Mouse (Mus musculus) megakaryocyte progenitor cell, adult 5-6 weeks (primary cell): ENCODE measurements around the gene Flt3l. TPM values are rescaled to one million over a fixed set of nuclear protein-coding genes. Genes with fewer than 3 reads are reported as not detected.
"Not testable (repeated sequence)": the region's sequence is repeated elsewhere in the genome, so short reads cannot be mapped to it uniquely, and the experiment has no call there.

Experiments
- ATAC-seq: replicated peaks from 2 replicates; pipeline ENCODE4 v1.8.0; 2016; ENCODE audit warnings: mild to moderate bottlenecking, moderate TSS enrichment, inconsistent platforms; ENCODE audit not compliant: poor library complexity
- total RNA-seq, 2 experiments: library from RNA; stranded (forward) in 1 of 2; stranded (reverse) in 1 of 2; fragments of 157-497, 149-512 nt in 1 of 2; fragments of 200-1000 nt in 1 of 2; gene quantifications; 2 replicates each; pipeline versions ENCODE4 v1.2.3 to v1.2.4; 2015 to 2017

Flt3l gene
- total RNA-seq, 2 experiments from 2014 or later: 7.0 to 8.2 TPM

DNA sequence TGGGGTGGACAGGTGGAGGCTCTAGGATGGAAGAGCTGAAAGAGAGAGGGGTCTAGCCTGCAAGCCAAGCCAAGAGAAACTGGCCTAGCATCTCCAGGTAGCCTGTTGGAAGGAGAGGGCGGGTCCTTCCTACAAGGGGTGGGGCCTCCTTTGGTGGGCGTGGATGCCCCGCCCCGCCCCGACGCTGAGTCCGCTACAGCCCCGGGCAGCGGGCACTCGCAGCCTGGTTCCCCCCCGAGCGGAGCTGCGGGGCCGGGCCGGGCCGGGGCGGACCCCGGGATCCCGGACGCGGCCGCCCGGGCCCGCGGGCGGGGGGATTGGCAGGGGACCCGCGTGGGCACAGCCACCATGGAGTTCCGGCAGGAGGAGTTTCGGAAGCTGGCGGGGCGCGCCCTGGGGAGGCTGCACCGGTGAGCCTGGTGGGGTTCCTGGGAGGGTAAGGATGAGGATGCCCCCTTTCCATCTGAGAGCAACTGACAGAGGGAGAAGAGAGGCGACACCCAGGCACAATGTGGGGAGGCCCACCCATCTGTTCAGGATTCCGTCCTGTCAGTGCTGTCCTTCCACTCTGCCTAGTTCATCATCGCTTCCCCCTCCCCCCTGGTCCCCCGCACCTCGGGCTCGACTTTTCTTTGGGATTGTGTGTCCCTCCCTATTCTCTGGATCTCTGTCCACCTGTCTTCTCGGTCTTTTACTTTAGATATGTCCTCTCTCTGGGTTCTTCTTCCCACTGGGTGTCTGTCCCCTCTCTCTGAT, 27.7 kb upstream of the Flt3l start, which contains the start of gene Slc17a7:
Gene Slc17a7 (plus strand): TSS at position 215 of the 756 bp plus-strand sequence.
- peak; percentile 63 for ATAC-seq

DNA sequence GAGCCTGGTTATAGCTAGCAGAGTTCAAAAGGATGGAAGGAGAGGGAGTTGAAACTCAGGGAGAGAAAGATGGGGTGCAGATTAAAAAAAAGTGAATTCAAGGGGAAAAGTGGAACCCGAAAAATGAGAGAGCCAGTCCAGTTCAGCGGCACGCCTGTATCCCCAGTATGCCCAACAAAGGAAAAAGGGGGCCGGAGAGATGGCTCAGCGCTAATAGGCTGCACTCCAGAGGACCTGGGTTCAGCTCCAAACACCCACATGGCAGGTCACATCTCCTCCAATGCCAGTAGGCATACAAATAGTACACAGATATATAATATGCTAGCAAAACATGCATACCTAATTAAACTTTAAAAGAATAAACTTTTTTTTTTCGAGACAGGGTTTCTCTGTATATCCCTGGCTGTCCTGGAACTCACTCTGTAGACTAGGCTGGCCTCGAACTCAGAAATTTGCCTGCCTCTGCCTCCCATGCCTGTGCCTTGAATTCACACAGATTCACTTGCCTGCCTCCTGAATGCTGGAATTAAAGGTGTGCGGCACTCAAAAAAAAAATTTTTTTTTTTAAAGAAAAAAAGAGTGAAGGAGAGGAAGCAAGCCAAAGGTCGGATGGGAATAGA, 26.9 kb upstream of the Flt3l start:
- no peak for ATAC-seq

DNA sequence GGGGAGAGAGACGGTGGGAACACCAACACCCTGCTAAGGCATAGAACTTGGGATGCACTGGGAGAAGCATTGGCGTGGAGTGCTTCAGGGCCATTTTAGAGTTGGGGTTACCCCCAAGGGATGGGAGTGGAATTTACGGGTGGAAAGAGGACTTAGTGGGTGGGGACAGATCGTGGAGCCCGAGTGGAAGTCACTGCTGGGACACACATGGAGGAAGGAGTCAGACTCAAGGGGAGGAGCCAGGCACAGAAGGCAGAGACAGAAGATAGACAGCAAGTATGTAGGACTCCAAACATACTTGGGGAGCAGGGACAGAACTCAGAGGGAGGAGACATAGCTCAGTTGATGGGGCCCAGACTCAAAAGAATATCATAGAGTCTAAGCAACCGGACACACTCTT, 26.3 kb upstream of the Flt3l start:
- ATAC-seq: no peak

DNA sequence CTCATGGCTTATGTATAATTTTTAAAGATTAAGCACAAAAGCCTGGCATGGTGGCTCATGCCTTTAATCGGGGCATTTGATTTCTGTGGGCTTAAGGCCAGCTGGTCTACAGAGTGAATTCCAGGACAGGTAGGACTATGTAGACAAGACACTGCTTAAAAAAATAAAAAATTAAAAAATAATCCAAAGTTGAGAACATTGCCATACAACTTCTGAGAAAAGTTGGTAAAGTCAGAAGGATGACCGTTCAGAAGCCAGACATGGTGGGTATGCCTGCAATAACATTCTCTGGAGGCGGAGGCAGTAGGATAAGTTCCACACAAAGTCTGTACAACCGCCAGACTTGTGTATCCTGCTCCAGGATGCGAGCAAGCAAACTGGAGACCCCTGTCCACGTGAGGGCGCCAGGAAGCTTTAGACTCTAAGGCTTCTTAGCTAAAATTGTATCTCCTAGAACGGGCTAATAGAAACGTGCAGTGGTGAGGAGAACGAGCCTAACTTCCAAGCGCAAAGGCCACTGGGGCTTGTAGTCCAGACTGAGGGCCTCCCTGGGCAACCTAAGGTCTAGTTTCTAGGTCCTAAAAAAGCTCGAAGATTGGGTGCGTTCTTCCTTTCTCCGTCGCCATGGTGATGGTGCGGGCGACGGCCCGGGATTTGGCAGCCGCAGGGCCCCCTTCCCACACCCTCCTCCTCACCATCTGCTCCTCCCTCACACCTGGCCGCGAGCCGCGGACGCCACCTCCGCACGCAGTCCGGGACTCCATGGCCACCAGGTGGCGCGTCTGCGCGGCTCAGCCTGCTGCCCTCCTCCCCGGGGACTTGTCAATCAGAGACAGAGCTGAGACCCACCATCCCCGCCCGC, 25.6 kb upstream of the Flt3l start:
- peak; percentile 88 for ATAC-seq

DNA sequence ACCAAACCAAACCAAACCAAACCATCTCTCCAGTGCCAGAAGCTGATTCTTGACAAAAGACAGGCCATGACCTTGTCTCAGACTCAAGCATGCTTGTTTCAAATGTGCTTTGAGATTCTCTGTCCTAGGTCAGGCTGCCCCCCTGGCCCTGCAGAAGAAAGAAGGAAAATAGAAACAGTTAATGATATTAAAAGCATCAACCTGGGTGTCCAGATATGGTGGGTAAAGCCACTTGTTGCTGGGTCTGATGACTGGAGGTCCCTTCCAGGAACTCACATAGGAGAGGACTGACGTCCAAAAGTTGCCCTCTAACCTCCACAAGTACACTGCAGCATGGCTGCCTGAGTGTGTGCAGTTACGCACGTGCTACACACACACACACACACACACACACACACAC, 24.6 kb upstream of the Flt3l start:
- no peak for ATAC-seq

DNA sequence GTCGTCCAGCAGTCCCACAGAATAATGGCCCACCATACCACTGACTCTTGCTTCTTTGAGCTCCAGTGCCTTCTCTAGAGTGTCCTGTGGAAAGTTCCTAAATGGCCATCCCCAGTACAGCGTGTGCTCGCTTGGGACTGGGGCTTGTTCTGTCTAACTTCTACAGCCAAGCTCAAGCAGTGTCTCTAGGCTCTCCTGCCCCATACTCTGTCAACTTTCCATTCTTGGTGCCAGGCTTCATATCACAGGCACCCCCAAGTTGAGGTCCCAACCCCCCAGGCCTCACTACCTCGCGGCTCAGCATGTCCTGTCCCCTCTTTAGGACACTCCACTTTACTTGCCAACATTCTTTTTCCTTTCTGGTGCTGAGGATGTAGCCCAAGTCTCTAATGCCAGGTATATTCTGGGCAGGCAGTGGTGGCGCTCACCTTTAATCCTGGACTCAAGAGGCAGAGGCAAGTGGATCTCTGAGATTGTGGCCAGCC, 24.1 kb upstream of the Flt3l start:
- ATAC-seq: no peak

DNA sequence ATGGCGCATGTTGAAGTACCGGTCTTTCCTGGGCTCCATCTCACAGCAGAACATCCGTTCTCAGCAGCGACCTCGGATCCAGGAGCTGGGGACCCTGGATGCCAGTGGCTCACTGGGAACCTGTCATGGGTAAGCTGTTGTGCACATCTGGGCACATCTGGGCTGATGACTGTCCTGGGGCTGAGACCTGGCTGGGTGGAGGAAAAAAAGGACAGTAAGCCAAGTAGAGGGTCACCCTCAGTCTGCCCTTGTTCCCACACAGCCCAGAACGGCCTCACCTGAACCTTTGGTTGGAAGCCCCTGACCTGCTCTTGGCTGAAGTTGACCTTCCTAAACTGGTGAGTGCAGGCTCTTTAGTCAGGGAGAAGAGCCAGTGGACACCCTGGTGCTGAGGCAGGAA, 22.8 kb upstream of the Flt3l start:
- no peak for ATAC-seq

DNA sequence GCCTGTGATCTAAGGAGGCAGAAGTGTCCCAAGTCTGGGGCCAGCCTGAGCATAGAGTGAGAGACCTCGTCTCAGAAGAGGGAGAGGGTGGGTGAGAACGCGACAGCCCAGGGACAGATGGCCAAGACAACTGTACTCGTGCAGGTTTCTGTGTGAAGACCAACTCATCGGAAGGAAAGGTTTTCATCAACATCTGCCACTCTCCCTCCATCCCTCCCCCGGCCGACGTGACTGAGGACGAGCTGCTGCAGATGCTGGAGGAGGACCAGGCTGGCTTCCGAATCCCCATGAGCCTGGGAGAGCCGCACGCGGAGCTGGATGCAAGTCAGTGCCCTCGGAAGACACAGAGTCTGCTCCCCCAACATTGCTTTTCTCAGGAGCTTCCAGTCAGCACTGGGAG, 21.2 kb upstream of the Flt3l start:
- no peak for ATAC-seq

DNA sequence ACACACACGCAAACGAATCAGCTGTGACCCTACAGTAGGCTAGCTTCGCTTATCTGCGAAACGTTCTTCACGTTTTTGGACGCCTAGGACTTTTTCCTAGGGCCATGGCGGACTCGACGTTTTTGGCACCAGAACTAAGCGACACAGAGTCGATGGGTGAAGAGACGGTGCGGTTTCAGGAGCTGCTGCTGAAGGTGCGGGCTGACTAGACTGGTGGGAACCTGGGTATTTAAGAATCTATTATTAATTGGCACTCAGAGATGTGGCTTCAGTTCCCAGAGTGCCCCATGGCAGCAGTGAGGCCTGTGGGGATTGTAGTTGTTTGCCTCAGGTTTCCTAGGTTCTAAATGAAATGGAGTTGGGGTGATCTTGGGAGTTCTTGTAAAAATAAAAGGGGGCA, 20.0 kb upstream of the Flt3l start:
- ATAC-seq: no peak

DNA sequence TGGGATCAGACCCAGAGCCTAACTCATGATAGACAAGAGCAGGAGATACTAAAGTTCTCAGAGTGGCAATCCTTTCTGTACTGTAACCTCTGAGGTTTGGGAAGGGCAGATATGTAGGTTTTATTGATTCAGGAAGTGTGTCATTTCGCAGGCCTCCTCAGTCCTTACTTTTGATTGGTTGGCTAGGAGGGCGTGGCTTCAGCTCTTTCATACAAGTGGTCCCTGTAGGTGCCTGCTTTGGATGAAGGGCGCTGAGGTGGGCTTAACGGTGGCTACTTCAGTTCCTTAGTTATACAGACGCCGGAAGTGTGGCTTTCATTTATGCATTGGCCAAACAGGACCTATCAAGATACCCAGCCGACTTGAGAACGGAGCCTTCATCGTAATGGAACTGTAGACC, 19.4 kb upstream of the Flt3l start:
- no peak for ATAC-seq

DNA sequence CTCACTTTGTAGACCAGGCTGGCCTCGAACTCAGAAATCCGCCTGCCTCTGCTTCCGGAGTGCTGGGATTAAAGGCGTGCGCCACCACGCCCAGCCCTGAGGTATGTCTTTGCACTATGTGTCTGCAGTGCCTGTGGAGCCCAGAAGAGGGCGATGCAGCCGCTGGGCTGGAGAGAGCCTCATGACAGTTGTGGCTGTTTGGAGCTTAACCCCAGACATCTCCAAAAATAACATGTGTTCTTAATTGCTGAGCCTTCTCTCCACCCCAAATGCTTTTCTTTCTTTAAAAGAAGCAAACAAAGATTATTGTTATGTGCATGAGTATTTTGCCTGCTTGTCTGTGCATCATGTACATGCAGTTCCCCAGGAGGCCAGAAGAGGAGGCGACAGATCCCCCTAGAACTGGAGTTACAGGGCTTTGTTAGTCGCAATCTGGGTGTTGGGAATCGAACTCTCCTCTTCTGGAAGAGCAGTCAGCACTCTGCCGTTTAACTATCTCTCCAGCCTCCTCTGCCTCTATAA, 18.8 kb upstream of the Flt3l start:
- ATAC-seq: peak; percentile 65

DNA sequence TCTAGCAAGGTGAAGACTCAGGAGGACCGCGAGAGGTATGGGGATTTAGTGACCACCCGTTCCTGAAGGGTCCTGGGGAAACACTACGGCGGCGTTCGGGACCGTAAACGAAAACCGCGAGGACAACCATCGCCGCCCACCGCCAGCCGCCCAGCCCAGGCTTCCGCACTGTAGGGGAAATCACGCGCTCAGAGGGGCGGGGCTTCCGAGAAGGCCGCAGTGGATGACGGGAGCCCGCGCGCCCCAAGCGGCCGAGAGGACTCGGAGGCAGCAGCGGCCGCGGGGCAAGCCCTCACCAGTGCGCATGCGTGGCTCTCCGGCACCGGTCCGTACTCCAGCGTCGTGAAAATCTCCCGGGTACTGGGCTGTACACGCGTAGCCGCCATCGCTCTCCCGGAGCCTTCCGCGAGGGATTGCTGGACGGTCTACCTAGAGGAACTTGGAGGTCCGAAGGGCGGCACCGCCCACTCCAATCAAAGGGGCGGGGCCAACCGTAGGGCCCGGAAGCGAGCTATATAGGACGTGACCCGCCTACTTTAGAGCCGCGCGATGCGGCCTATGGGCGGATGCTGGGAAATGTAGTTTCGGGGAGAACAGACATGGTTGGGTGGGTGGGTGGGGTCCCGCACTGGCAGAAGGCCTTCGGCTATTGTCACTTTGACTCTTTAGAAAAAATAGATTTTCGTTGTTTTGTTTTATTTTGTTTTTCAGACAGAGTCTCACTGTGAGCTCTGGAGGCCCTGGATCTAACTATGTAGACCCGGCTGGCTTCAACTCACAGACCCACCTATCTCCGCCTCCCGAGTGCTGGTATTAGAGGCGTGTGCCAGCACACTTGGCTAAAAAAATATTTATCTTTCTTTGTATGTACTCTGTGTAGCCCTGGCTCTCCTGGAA, 18.1 kb upstream of the Flt3l start, which contains the start of the genes Pih1d1 and Aldh16a1:
Gene Pih1d1 (plus strand): TSS at position 208 of the 897 bp plus-strand sequence.
Gene Aldh16a1 (minus strand): TSS at position 489 of the 897 bp plus-strand sequence.
- peak; percentile 90 for ATAC-seq

DNA sequence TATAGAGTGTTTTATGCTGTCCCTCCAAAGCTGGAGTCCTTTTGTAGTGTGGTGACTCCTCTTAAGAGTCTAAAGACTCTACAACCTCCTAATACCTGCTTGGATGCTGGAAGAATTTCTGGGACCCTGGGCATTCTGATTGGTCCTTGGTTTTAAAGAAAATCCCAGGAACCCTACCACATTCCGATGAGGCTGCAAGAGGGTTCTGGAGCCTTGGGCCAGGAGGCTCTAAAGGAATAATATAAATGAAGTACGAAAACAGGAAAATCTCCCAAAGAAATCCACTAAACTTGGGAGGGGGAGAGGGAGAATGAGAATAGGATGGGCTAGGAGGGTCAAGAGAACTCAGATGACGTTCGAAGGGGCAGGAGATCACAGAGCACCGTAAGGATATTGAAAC, 17.4 kb upstream of the Flt3l start:
- no peak for ATAC-seq

DNA sequence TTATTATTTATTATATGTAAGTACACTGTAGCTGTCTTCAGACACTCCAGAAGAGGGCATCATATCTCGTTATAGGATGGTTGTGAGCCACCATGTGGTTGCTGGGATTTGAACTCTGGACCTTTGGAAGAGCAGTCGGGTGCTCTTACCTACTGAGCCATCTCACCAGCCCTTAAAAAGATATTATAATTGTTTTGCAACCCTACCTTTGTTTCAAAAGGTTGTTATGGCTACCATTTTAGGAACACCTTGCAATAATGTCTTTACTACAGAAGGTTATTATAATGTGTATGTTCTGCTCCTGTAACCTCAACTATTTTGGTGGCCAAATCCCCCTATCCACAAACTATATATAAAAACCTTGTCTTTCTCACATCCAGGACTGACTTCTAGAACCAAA, 16.8 kb upstream of the Flt3l start:
- ATAC-seq: not testable (repeated sequence)

DNA sequence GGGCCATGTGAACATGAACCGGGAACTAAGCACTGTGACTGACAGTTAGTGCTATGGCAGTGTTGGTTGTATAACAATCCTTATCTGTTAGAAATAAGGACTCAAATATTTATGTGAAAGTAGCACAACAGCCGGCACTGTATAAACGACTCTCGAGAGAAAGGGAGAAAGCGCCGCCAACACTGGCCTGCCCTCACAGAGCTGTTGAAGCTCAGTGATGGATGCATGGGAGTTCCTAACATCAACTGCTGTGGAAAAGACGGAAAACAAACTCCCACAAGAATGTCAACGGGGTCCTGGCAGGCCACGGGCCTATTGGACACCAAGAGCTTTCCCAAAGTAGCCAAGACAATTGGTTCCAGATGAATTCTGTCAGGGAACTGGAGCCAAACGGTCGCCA, 15.1 kb upstream of the Flt3l start:
- no peak for ATAC-seq

DNA sequence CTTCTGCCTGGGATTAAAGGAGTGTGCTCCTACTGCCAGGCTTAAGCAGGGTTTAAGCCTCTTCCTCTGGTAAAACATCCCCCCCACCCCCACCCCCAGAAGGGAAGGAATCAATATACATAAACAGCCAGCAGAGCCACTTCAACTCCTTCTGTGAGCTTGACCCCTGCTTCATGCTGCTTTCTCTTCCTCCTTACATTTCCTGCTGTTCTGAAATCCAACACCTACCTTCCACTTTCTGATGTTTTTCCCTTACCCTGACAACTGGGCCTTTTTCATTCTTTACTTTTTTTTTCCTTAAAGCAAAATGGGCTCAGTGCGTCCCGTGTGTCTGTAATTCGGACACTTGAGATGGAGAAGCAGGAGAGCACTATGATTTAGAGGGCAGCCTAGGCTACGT, 14.1 kb upstream of the Flt3l start:
- no peak for ATAC-seq

DNA sequence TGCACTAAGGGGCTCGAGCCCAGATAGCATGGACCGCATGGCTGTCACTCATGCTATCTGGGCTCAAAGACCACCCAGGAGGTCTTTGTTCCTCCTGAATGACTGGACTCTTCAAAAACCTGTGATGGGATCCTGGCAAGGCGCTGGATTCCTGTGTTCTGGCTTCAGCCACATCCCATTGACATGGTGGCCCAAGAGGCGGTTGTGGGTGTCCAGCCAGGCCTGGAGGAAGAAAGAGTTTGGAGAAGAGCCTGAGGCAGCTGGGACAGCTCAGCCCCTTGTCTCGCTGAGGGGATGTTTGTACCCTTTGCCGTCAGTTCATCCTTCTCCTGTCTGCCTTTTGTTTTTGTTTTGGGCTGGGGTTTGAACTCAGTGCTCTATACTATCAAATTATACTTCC, 13.3 kb upstream of the Flt3l start:
- no peak for ATAC-seq

DNA sequence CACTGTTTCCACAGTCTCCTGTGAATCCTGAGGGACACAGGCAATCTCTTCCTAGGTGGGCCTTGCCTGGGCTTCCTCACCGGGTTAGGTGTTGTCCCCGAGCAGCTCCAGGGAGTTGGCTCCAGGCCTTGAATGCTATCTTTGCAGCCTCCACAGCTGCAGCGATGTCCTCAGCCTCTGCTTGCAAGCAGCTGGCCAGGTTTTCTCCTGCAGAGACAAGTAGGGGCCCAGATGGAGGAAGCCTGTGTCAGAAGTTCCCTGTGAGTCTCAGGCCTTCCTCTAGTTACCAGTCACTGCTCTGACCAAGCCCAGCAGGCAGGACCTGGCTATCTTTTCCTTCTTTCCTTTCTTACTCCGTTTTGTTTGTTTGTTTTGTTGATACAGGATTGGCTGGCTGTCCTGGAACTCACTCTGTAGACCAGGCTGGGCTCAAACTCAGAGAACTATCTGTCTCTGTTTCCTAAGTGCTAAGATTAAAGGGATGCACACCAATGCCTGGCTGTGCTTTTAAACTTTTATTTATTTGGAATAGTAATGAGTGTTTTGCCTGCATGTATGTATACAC, 12.4 kb upstream of the Flt3l start:
- no peak for ATAC-seq

DNA sequence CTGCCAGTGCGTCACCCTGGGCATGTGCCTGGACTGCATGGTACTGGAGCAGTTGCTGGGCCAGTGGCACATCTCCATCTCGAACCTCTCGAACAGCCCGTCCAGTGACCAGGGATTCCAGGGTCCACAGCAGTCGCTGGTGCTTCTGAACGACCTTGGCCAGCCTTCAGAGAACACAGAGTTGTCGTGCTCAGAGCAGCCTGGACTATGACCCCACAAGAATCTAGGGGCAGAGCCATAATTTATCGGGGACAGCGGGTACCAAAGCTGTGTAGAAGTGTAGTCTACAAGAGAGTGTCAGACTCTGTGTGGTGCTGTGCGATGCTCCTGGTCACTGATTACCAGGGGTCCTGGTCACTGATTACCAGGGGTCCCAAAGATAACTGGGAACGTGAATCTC, 11.7 kb upstream of the Flt3l start:
- ATAC-seq: no peak

DNA sequence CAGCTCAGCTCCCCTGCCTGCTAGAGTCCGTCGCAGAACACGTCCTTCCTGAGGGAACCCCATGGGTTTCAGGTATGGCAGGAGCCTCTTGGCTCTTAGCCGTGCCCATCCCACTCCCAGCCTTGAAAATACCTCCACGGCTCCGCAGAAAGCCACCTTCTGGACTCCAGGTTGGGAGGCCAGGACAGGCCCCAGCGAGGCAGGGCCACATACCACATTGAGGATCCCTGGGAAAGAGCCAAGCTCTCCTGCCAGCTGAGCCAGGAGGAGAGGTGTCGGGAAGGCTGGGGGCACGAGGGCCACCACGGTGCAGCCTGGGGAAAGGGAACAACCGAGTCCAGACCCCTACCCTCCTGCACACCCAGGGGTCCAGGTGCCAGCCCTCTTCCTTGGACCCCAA, 11.0 kb upstream of the Flt3l start:
- ATAC-seq: no peak
